Mouse (Mus musculus) hindbrain, embryonic 10.5 days (tissue): ENCODE results near the gene Plgrkt. TPM values are rescaled to one million over a fixed set of nuclear protein-coding genes. Genes with fewer than 3 reads are reported as not detected.

ENCODE experiments used
- DNase-seq: peaks from one replicate; pipeline ENCODE4 v3.0.0-alpha.2; 2017; ENCODE audit warnings: low spot score
- H3K27ac ChIP-seq: fragments of 300-500 bp; sonication (generic); 2 replicates; pipeline ENCODE4 v1.5.1; 2016; ENCODE audit warnings: mild to moderate bottlenecking, moderate library complexity
- H3K27me3 ChIP-seq: fragments of 300-500 bp; sonication (generic); 2 replicates; pipeline ENCODE4 v1.6.1; 2016; ENCODE audit warnings: mild to moderate bottlenecking; ENCODE audit not compliant: poor library complexity, insufficient read depth, severe bottlenecking
- H3K36me3 ChIP-seq: fragments of 300-500 bp; sonication (generic); 2 replicates; pipeline ENCODE4 v1.6.1; 2016; ENCODE audit warnings: mild to moderate bottlenecking, moderate library complexity
- H3K4me1 ChIP-seq: fragments of 300-500 bp; sonication (generic); replicated peaks from 2 replicates; pipeline ENCODE4 v1.6.1; 2016; ENCODE audit warnings: mild to moderate bottlenecking
- H3K4me3 ChIP-seq: fragments of 300-500 bp; sonication (generic); 2 replicates; pipeline ENCODE4 v1.5.1; 2016; ENCODE audit warnings: mild to moderate bottlenecking, moderate library complexity
- H3K9me3 ChIP-seq: fragments of 300-500 bp; sonication (generic); 2 replicates; pipeline ENCODE4 v1.6.1; 2016; ENCODE audit warnings: mild to moderate bottlenecking, moderate library complexity
- WGBS: fragments of 180-500 bp; shearing (Covaris S2); methylation state at CpG from one replicate; pipeline ENCODE4 v1.1.7; 2016; 5-methylcytosine and 5-hydroxymethylcytosine counted together
- polyA plus RNA-seq: library from polyadenylated mRNA; unstranded; fragments of >200 nt; fragmentation: Nextera tagmentation; extraction: Ambion mirVana; gene quantifications from 2 replicates; pipeline ENCODE4 v1.2.1, GENCODE M21; 2016

Plgrkt gene
- polyA plus RNA-seq, 1 experiment from 2014 or later, result 57.3 TPM

GRCm38 (mm10) chr19:29334068-29334745 is 33.0 kb downstream of the Plgrkt start, which contains the start of gene Rln1:
Gene Rln1, minus strand, starts transcription at chr19:29334670.
- peaks cover 11% of the 10 kb centered on the region; the same call in 1 of the 2 replicates for H3K4me1 ChIP-seq
- H3K36me3 ChIP-seq, result no peaks in the 10 kb centered on the region
- H3K9me3 ChIP-seq, result no peaks in the 10 kb centered on the region
- H3K27ac ChIP-seq, result peak within 1 kb of the TSS; percentile 85
- 2% methylated on average over 23 of the region's 23 CpGs for WGBS
- peak; percentile 63 for DNase-seq
- peak within 1 kb of the TSS; percentile 54 for H3K4me3 ChIP-seq
- peaks cover 12% of the 10 kb centered on the region; the same call in 1 of the 2 replicates for H3K27me3 ChIP-seq

- Histone ChIP-seq H3K27me3 (peaks cover 18% of the 10 kb centered on the region; the same call in 1 of the 2 replicates), H3K27ac (no peak overlapping the region), H3K36me3 (no peaks in the 10 kb centered on the region), H3K4me3 (no peak overlapping the region), H3K9me3 (no peaks in the 10 kb centered on the region), H3K4me1 (peaks cover 9% of the 10 kb centered on the region)
- no peak for DNase-seq
- 78% methylated on average over 13 of the region's 13 CpGs for WGBS
Observed at GRCm38 (mm10) chr19:29326822-29327552, 40.2 kb downstream of the Plgrkt start.

- Histone ChIP-seq H3K27me3 (peaks cover 18% of the 10 kb centered on the region; the same call in 1 of the 2 replicates), H3K27ac (no peak overlapping the region), H3K4me3 (no peak overlapping the region), H3K4me1 (peaks cover 9% of the 10 kb centered on the region), H3K36me3 (no peaks in the 10 kb centered on the region), H3K9me3 (no peaks in the 10 kb centered on the region)
- no peak for DNase-seq
- 89% methylated on average over 4 of the region's 4 CpGs for WGBS
Observed at GRCm38 (mm10) chr19:29326396-29326795, 40.8 kb downstream of the Plgrkt start.

GRCm38 (mm10) chr19:29325852-29326180 is 41.4 kb downstream of the Plgrkt start:
- H3K4me3 ChIP-seq, result peak overlapping the region; percentile 53
- WGBS, result 65% methylated on average over 9 of the region's 9 CpGs
- H3K27me3 ChIP-seq, result peaks cover 18% of the 10 kb centered on the region; the same call in 1 of the 2 replicates

GRCm38 (mm10) chr19:29325053-29325851 is 41.9 kb downstream of the Plgrkt start, which contains the start of gene Insl6:
Gene Insl6, minus strand, starts transcription at chr19:29325356.
- 6% methylated on average over 31 of the region's 31 CpGs for WGBS
- peak; percentile 83 for DNase-seq
- Histone ChIP-seq H3K4me3 (peak within 1 kb of the TSS; percentile 53), H3K9me3 (no peaks in the 10 kb centered on the region), H3K27ac (peak within 1 kb of the TSS; percentile 74), H3K27me3 (peaks cover 18% of the 10 kb centered on the region; the same call in 1 of the 2 replicates), H3K36me3 (no peaks in the 10 kb centered on the region), H3K4me1 (peaks cover 9% of the 10 kb centered on the region)

More at GRCm38 (mm10) chr19:29325852-29326180, 41.4 kb downstream of the Plgrkt start:
- Histone ChIP-seq H3K36me3 (no peaks in the 10 kb centered on the region), H3K27ac (no peak overlapping the region), H3K4me1 (peaks cover 9% of the 10 kb centered on the region), H3K9me3 (no peaks in the 10 kb centered on the region)
- DNase-seq, result no peak

- WGBS, result 75% methylated on average over 8 of the region's 8 CpGs
- DNase-seq, result no peak
Observed at GRCm38 (mm10) chr19:29323416-29324049, 43.7 kb downstream of the Plgrkt start.

GRCm38 (mm10) chr19:29312661-29313060 is 54.5 kb downstream of the Plgrkt start:
- Histone ChIP-seq H3K36me3 (peaks cover 37% of the 10 kb centered on the region), H3K27me3 (no peaks in the 10 kb centered on the region), H3K4me3 (no peak overlapping the region), H3K4me1 (no peaks in the 10 kb centered on the region), H3K9me3 (peaks cover 11% of the 10 kb centered on the region), H3K27ac (no peak overlapping the region)
- DNase-seq, result no peak
- 59% methylated on average over 7 of the region's 7 CpGs for WGBS

More at GRCm38 (mm10) chr19:29323416-29324049, 43.7 kb downstream of the Plgrkt start:
- H3K36me3 ChIP-seq, result no peaks in the 10 kb centered on the region
- H3K4me3 ChIP-seq, result no peak overlapping the region
- peaks cover 9% of the 10 kb centered on the region for H3K4me1 ChIP-seq
- H3K9me3 ChIP-seq, result no peaks in the 10 kb centered on the region
- no peak overlapping the region for H3K27ac ChIP-seq
- peaks cover 18% of the 10 kb centered on the region; the same call in 1 of the 2 replicates for H3K27me3 ChIP-seq

GRCm38 (mm10) chr19:29311791-29312190 is 55.4 kb downstream of the Plgrkt start:
- DNase-seq, result no peak
- Histone ChIP-seq H3K27ac (no peak overlapping the region), H3K4me1 (no peaks in the 10 kb centered on the region), H3K27me3 (no peaks in the 10 kb centered on the region), H3K4me3 (no peak overlapping the region), H3K36me3 (peaks cover 40% of the 10 kb centered on the region), H3K9me3 (peaks cover 11% of the 10 kb centered on the region)
- WGBS, result 97% methylated on average over 8 of the region's 8 CpGs

- H3K9me3 ChIP-seq, result no peaks in the 10 kb centered on the region
- H3K4me1 ChIP-seq, result no peaks in the 10 kb centered on the region
- H3K4me3 ChIP-seq, result no peak overlapping the region
- peaks cover 36% of the 10 kb centered on the region for H3K36me3 ChIP-seq
- DNase-seq, result no peak
- H3K27me3 ChIP-seq, result no peaks in the 10 kb centered on the region
- no peak overlapping the region for H3K27ac ChIP-seq
Observed at GRCm38 (mm10) chr19:29308832-29309231, 58.4 kb downstream of the Plgrkt start.

GRCm38 (mm10) chr19:29302119-29302518 is 65.1 kb downstream of the Plgrkt start:
- H3K36me3 ChIP-seq, result peaks cover 54% of the 10 kb centered on the region
- 94% methylated on average over 2 of the region's 2 CpGs for WGBS
- no peaks in the 10 kb centered on the region for H3K27me3 ChIP-seq
- no peak overlapping the region for H3K4me3 ChIP-seq
- no peak for DNase-seq
- H3K4me1 ChIP-seq, result no peaks in the 10 kb centered on the region
- H3K27ac ChIP-seq, result no peak overlapping the region
- H3K9me3 ChIP-seq, result no peaks in the 10 kb centered on the region

GRCm38 (mm10) chr19:29300919-29301318 is 66.3 kb downstream of the Plgrkt start:
- no peak overlapping the region for H3K4me3 ChIP-seq
- no peaks in the 10 kb centered on the region for H3K4me1 ChIP-seq
- H3K27ac ChIP-seq, result no peak overlapping the region
- H3K27me3 ChIP-seq, result no peaks in the 10 kb centered on the region
- 92% methylated on average over 13 of the region's 13 CpGs for WGBS
- H3K36me3 ChIP-seq, result peaks cover 58% of the 10 kb centered on the region
- DNase-seq, result no peak
- no peaks in the 10 kb centered on the region for H3K9me3 ChIP-seq
